Comparison of ENCODE assay signal across 8 mouse cellular contexts in genomic region chrX:36327491-36328255, GRCm38 (mm10). TPM values are rescaled to one million over a fixed set of nuclear protein-coding genes. Genes with fewer than 3 reads are reported as not detected.
A peak's percentile ranks its signal among the peaks of the same experiment; 100 is the strongest.
DNase-seq lines count a peak whose midpoint lies in the region; ATAC-seq lines count a peak whose summit lies in the region.

No protein-coding gene starts in this region.

- no peaks in the 10 kb centered on the region for H3K9me3 ChIP-seq in forebrain, embryonic 13.5 days (replicated peaks)
- no peaks in the 10 kb centered on the region for H3K9me3 ChIP-seq in hindbrain, embryonic 13.5 days

- peak; percentile 28; the same call in 1 of the 2 replicates for ATAC-seq in forebrain, embryonic 13.5 days
- ATAC-seq in hindbrain, embryonic 13.5 days (ENCODE audit: low FRiP score): peak; percentile 30; the same call in 1 of the 2 replicates
- peak; percentile 51; the same call in 1 of the 2 replicates for ATAC-seq in megakaryocyte, adult 5-6 weeks (ENCODE audit: poor library complexity, severe bottlenecking)
- ATAC-seq in erythroid progenitor cell, adult 5-6 weeks (replicated peaks; ENCODE audit: low FRiP score, poor library complexity, severe bottlenecking): no peak

- H3K27ac ChIP-seq in forebrain, embryonic 13.5 days: no peak overlapping the region
- no peak overlapping the region for H3K27ac ChIP-seq in hindbrain, embryonic 13.5 days

- H3K4me1 ChIP-seq in forebrain, embryonic 13.5 days: peaks cover 4% of the 10 kb centered on the region; the same call in 1 of the 2 replicates
- 0 out of 2 replicates have a peak, but pooled peaks cover 8% of the 10 kb centered on the region for H3K4me1 ChIP-seq in hindbrain, embryonic 13.5 days (replicated peaks)

- H3K9ac ChIP-seq in forebrain, embryonic 13.5 days: no peak overlapping the region
- no peak overlapping the region for H3K9ac ChIP-seq in hindbrain, embryonic 13.5 days

- peak overlapping the region; percentile 49 for H3K4me3 ChIP-seq in forebrain, embryonic 13.5 days
- H3K4me3 ChIP-seq in hindbrain, embryonic 13.5 days: peak overlapping the region; percentile 45

- H3K4me2 ChIP-seq in forebrain, embryonic 13.5 days: peak overlapping the region; percentile 74
- H3K4me2 ChIP-seq in hindbrain, embryonic 13.5 days: peak overlapping the region; percentile 80

- no peaks in the 10 kb centered on the region for H3K36me3 ChIP-seq in forebrain, embryonic 13.5 days (ENCODE audit: poor library complexity, severe bottlenecking)
- no peaks in the 10 kb centered on the region for H3K36me3 ChIP-seq in hindbrain, embryonic 13.5 days

- WGBS in forebrain, embryonic 13.5 days: 23% methylated on average over 16 of the region's 20 CpGs
- 18% methylated on average over 19 of the region's 20 CpGs for WGBS in hindbrain, embryonic 13.5 days

- DNase-seq in MN1 (ENCODE audit: low spot score): peak; percentile 50
- peak; percentile 58 for DNase-seq in brain, adult 2 months (ENCODE audit: low read depth, low spot score)
- DNase-seq in left cerebral cortex, postnatal 4 days: peak; percentile 43
- peak; percentile 21 for DNase-seq in right cerebral cortex, postnatal 4 days

- no peaks in the 10 kb centered on the region for H3K27me3 ChIP-seq in forebrain, embryonic 13.5 days
- H3K27me3 ChIP-seq in hindbrain, embryonic 13.5 days: peaks cover 29% of the 10 kb centered on the region

- intact Hi-C loops in left cerebral cortex, postnatal 4 days (cut with DNase I): no loop called here

RNA-seq across cellular contexts. Expression of gene Lonrf3, which starts 0.5 kb away (rescaled TPM):
- 1.2 and 1.4 TPM in 2 replicates for polyA plus RNA-seq in forebrain, embryonic 13.5 days (2015; fragmentation: Nextera tagmentation; extraction: Ambion mirVana)
- polyA plus RNA-seq in hindbrain, embryonic 13.5 days (2015; fragmentation: Nextera tagmentation; extraction: Ambion mirVana): 0.26 and 0.51 TPM in 2 replicates
- 1 to 10 TPM; 4.7 to 5.6 TPM for total RNA-seq in left cerebral cortex, postnatal 4 days (2021)
- 10.9 and 11.1 TPM in 2 replicates for total RNA-seq in megakaryocyte, adult 5-6 weeks (2015)
- total RNA-seq in megakaryocyte, adult 5-6 weeks (2017): 23.8 and 25.8 TPM in 2 replicates
- 2.1 and 4.0 TPM in 2 replicates for total RNA-seq in erythroid progenitor cell, adult 5-6 weeks (2015; ENCODE audit: low replicate concordance)
- 0.26 and 4.7 TPM in 2 replicates for total RNA-seq in erythroid progenitor cell, adult 5-6 weeks (2017; ENCODE audit: low replicate concordance)
